Mouse (Mus musculus): ENCODE results near the gene Fut2. TPM values are rescaled to one million over a fixed set of nuclear protein-coding genes. Genes with fewer than 3 reads are reported as not detected.
A peak's percentile ranks its signal among the peaks of the same experiment; 100 is the strongest.

Gene Fut2
- not detected in 2 replicates for polyA plus RNA-seq (2011; ENCODE audit: insufficient read depth, insufficient read length, low replicate concordance, missing spikeins)

DNA sequence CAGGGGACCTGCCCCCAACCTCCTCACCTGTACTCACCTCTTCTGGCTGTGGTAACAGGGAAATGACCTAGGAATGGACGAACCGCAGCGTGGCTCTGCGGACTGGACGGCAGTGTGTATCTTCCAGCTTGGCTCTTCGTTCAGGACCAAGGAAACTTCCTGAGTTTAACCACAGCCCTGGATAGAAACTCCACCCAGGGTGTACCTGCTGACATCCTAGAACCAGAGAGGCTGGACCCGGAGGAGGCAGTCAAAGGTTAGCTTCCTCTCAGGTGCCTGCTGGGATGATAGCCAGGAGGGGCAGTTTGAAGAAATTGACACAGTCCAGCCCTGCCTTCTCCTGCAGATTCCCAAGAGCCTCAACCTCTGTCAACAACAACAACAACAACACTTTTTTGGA lies at the start of gene Fut2:
Fut2 (minus strand) TSS at position 234 of the 400 bp plus-strand sequence.
- Histone ChIP-seq H3K4me1 (ENCODE audit: control insufficient read depth, insufficient read depth, low read length) (no peaks in the 10 kb centered on the region), H3K4me3 (replicated peaks; ENCODE audit: control insufficient read depth, low read depth, low read length) (no peak within 1 kb of the TSS), H3K27ac (ENCODE audit: control insufficient read depth, insufficient read depth, low read depth, low read length, poor library complexity) (no peak within 1 kb of the TSS)
- 75% methylated on average over 7 of the region's 7 CpGs for WGBS
- TF ChIP-seq CTCF (IDR thresholded peaks at IDR 0.05; ENCODE audit: control insufficient read depth, insufficient read depth, low read length) (no peak), POLR2A (IDR thresholded peaks at IDR 0.05; ENCODE audit: borderline replicate concordance, control insufficient read depth, low read depth, low read length) (no peak)

DNA sequence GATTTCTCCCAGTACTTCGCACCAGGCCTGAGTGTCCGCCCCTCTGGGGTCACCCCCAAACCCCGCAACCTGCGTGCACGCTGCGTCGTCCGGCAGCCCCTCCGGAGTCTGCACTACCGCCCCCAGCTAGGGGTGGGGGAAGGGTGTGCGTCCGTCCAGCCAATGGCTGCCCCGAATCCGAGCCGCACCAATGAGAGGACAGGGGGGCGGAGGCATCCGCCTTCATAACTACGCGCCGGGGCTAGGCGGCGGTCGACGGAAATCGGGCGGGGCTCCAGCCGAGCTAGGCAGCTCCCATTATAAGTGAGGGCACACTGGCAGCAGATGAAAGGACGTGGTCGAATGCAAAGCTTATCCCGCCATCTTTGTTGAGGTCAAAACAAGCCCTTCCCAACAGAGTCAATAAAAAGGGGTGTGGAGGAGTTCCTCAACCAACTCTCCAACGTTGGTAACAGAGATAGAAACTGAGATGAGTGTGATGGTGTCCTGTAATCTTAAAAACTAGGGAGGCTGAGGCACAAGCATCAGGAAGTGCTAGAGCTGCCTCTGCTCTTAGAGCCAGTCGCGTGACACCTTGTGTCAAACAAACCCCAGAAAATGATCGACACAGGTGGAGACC lies 49.0 kb upstream of the Fut2 start, which contains the start of gene Rpl18:
Rpl18 (plus strand) TSS at position 368 of the 619 bp plus-strand sequence.
- peak; percentile 71; the same call in 1 of the 2 replicates for TF ChIP-seq POLR2A (IDR thresholded peaks at IDR 0.05; ENCODE audit: borderline replicate concordance, control insufficient read depth, low read depth, low read length)
- TF ChIP-seq CTCF (IDR thresholded peaks at IDR 0.05; ENCODE audit: control insufficient read depth, insufficient read depth, low read length): no peak; the same call in 1 of the 2 replicates
- WGBS: 6% methylated on average over 34 of the region's 34 CpGs
- Histone ChIP-seq H3K27ac (ENCODE audit: control insufficient read depth, insufficient read depth, low read depth, low read length, poor library complexity) (peak within 1 kb of the TSS; percentile 88), H3K4me1 (ENCODE audit: control insufficient read depth, insufficient read depth, low read length) (peaks cover 4% of the 10 kb centered on the region; the same call in 1 of the 2 replicates), H3K4me3 (replicated peaks; ENCODE audit: control insufficient read depth, low read depth, low read length) (peak within 1 kb of the TSS; percentile 83)

DNA sequence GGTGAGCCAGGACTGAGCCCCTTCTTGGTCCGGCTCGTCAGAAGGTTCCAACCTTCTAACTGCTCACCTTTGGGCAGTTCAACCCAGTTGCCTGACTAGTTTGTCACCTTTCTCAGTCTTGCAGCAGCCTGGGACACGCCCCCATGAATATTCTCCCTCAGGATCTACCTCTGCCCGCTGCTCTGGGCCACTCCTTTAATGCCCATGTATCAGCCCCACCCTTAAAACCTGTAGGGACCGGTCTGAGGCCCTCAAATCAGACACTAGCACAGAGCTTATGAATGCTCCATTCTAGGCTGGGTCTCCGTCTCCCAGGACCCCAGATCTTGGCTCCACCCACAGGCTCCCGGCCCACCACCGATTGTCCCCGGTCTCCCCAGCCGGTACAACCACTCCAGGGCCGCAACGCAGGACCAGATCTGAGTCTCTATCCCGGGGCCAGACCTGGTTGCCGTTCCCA lies 48.5 kb upstream of the Fut2 start:
- Histone ChIP-seq H3K4me3 (replicated peaks; ENCODE audit: control insufficient read depth, low read depth, low read length) (peak overlapping the region; percentile 83), H3K4me1 (ENCODE audit: control insufficient read depth, insufficient read depth, low read length) (peaks cover 4% of the 10 kb centered on the region; the same call in 1 of the 2 replicates), H3K27ac (ENCODE audit: control insufficient read depth, insufficient read depth, low read depth, low read length, poor library complexity) (peak overlapping the region; percentile 49)
- 10% methylated on average over 14 of the region's 14 CpGs for WGBS
- no peak for TF ChIP-seq POLR2A (IDR thresholded peaks at IDR 0.05; ENCODE audit: borderline replicate concordance, control insufficient read depth, low read depth, low read length)
- TF ChIP-seq CTCF (IDR thresholded peaks at IDR 0.05; ENCODE audit: control insufficient read depth, insufficient read depth, low read length): no peak

DNA sequence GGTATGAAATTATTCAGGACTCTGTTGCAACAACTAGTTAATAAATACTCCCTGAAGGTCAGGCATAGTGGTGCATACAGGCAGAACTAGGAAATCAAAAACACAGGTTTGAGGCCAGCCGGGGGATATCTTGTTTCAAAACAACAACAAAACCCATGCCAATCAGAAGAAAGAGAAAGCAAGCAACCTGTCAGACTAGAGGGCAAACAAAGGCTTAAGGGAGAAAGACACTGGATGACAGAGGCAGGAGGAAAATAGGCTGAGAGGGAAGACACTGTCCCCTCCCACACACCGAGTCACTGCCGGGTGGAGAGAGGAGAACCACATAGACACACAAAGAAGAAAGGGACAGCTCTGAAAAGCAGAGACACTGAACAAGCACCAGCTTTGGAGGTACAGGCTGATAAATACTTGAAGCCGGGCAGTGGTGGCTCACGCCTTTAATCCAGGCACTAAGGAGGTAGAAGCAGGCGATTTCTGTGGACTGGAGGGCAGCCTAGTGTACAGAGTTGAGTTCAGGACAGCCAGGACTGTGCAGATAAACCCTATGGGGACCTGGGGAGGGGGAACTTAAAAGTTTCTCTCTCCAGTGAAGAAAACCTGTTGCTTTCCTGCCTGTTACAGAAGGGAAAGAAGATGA lies 47.8 kb upstream of the Fut2 start:
- WGBS: 84% methylated on average over 6 of the region's 6 CpGs
- Histone ChIP-seq H3K4me3 (replicated peaks; ENCODE audit: control insufficient read depth, low read depth, low read length) (no peak overlapping the region), H3K4me1 (ENCODE audit: control insufficient read depth, insufficient read depth, low read length) (peaks cover 6% of the 10 kb centered on the region; the same call in 1 of the 2 replicates), H3K27ac (ENCODE audit: control insufficient read depth, insufficient read depth, low read depth, low read length, poor library complexity) (no peak overlapping the region)
- TF ChIP-seq POLR2A (IDR thresholded peaks at IDR 0.05; ENCODE audit: borderline replicate concordance, control insufficient read depth, low read depth, low read length): no peak
- no peak for TF ChIP-seq CTCF (IDR thresholded peaks at IDR 0.05; ENCODE audit: control insufficient read depth, insufficient read depth, low read length)

DNA sequence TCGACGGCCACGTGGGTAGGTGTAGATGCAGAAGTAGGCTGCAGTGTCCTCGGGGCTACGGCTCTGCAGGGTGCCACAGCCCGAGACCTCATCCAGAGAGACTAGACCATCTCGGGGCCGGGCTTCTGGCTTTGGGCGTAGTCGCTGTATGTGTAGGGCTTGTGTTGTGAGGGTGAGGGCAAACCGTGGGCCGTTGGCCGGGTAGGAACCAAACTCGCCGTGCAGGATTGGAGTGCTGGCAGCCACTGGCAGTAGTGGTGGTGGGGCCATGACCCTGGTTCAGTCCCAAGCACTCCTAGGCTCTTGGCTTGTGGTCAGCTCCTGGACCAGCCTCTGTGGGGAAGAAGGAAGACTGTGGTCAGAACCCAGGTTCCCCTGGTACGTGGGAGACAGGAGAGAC lies 47.2 kb upstream of the Fut2 start:
- WGBS: 90% methylated on average over 16 of the region's 16 CpGs
- Histone ChIP-seq H3K4me1 (ENCODE audit: control insufficient read depth, insufficient read depth, low read length) (peaks cover 9% of the 10 kb centered on the region), H3K4me3 (replicated peaks; ENCODE audit: control insufficient read depth, low read depth, low read length) (no peak overlapping the region), H3K27ac (ENCODE audit: control insufficient read depth, insufficient read depth, low read depth, low read length, poor library complexity) (no peak overlapping the region)
- TF ChIP-seq POLR2A (IDR thresholded peaks at IDR 0.05; ENCODE audit: borderline replicate concordance, control insufficient read depth, low read depth, low read length): no peak
- no peak for TF ChIP-seq CTCF (IDR thresholded peaks at IDR 0.05; ENCODE audit: control insufficient read depth, insufficient read depth, low read length)

GRCm38 (mm10) chr7:45712022-45712757 lies 46.0 kb upstream of the Fut2 start:
- peaks cover 14% of the 10 kb centered on the region for H3K4me1 ChIP-seq (ENCODE audit: control insufficient read depth, insufficient read depth, low read length)
- H3K27ac ChIP-seq (ENCODE audit: control insufficient read depth, insufficient read depth, low read depth, low read length, poor library complexity): no peak overlapping the region
- WGBS: 89% methylated on average over 21 of the region's 21 CpGs
- TF ChIP-seq POLR2A (IDR thresholded peaks at IDR 0.05; ENCODE audit: borderline replicate concordance, control insufficient read depth, low read depth, low read length) (no peak), CTCF (IDR thresholded peaks at IDR 0.05; ENCODE audit: control insufficient read depth, insufficient read depth, low read length) (no peak)
- no peak overlapping the region for H3K4me3 ChIP-seq (replicated peaks; ENCODE audit: control insufficient read depth, low read depth, low read length)

DNA sequence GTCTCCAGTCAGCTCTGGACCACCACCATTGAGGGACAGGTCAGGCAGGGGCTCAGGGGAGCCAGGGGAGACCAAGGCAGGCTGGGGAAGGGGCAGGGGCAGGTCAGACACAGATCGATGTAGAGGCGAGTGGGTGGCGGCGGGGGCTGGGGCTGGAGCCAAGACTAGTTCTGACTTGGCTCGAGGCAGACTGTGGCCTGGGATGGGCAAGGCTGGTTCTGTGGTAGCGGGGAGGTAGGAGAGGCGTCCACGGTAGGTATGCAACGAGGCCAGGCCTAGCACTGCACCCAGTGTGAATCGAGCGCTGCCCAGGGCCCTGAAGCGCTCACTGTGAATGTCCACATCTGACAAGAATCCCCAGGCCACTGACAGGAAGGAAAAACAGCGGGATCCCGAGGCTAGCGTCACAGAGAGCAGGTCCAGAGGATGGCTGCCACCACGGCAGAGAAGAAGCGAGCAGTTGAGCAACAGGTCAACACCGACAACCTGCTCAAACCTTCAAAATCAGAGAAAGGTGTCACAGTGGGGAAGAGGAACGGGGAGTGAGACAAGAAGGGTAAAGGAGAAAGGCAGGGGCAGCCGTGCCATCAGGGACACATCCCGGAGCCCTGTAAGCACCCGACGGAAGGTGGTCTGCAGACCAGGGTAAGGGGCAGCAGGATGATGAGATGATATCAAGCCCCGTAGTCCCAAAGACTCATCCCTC lies 45.3 kb upstream of the Fut2 start:
- 86% methylated on average over 24 of the region's 24 CpGs for WGBS
- H3K27ac ChIP-seq (ENCODE audit: control insufficient read depth, insufficient read depth, low read depth, low read length, poor library complexity): no peak overlapping the region
- H3K4me3 ChIP-seq (replicated peaks; ENCODE audit: control insufficient read depth, low read depth, low read length): no peak overlapping the region
- H3K4me1 ChIP-seq (ENCODE audit: control insufficient read depth, insufficient read depth, low read length): peaks cover 15% of the 10 kb centered on the region
- TF ChIP-seq CTCF (IDR thresholded peaks at IDR 0.05; ENCODE audit: control insufficient read depth, insufficient read depth, low read length): no peak
- no peak for TF ChIP-seq POLR2A (IDR thresholded peaks at IDR 0.05; ENCODE audit: borderline replicate concordance, control insufficient read depth, low read depth, low read length)
